Mouse (Mus musculus): ENCODE measurements at regions not wholly inside any gene's neighbourhood (a gene's known extent, or its start where the extent isn't known, plus 50 kb on each side); places are given as distances from the start of the nearest gene placed in this dataset.

- no peak for DNase-seq (ENCODE audit: low read depth, low spot score)
Observed at GRCm38 (mm10) chr5:80326986-80327385, 693.0 kb upstream of the Adgrl3 start.

DNA sequence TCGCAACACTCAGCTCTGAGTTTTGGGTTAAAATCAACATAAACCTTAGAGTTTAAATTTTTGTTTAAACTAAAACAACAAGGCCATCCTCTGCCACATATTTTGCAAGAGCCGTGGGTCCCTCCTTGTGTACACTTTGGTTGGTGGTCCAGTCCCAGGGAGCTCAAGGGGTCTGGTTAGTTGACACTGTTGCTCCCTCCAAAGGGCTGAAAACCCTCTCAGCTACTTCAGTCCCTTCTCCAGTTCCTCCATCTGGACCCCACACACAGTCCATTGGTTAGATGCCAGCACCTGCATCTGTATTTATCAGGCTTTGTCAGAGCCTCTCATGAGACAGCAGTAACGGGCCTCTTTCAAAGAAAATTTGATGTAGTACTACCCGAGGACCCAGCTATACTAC, 674.8 kb upstream of the Adgrl3 start:
- DNase-seq (ENCODE audit: low read depth, low spot score): no peak

GRCm38 (mm10) chr5:80358271-80358670, 661.7 kb upstream of the Adgrl3 start:
- peak; percentile 78 for DNase-seq (ENCODE audit: low read depth, low spot score)

DNA sequence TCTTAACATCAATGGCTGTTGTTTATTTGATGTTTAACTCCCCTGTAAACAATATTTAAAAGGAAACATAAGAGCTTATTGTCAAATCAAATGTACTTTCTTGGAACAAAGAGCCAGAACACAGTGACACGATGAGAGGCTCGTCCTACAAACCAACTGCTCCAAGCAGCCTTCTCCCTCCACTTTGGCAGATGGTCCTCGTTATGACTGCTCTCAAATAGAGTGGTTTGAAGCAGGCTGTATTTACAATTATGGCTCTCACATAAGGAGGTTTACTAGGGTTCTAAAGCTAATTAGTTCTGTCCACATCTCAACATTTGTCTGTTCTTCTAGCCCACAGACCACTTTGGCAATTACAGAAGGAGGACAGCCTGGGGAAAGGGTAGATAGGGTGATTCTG, 626.3 kb upstream of the Adgrl3 start:
- no peak for DNase-seq (ENCODE audit: low read depth, low spot score)

- DNase-seq (ENCODE audit: low read depth, low spot score): no peak
Observed at GRCm38 (mm10) chr5:80402666-80403065, 617.3 kb upstream of the Adgrl3 start.

GRCm38 (mm10) chr5:80416116-80416515, 603.8 kb upstream of the Adgrl3 start:
- peak; percentile 12 for DNase-seq (ENCODE audit: low read depth, low spot score)

Data from 3T3-L1 (cell line).